Mouse (Mus musculus): ENCODE results near the gene Sgf29. TPM values are rescaled to one million over a fixed set of nuclear protein-coding genes. Genes with fewer than 3 reads are reported as not detected.
"Not testable (repeated sequence)": the region's sequence is repeated elsewhere in the genome, so short reads cannot be mapped to it uniquely, and the experiment has no call there.

Sgf29 gene
- total RNA-seq, 2 experiments from 2014 or later: 30.0 to 34.1 TPM

- intact Hi-C loops (cut with DNase I): no loop called here
- Histone ChIP-seq H3K4me3 (peak within 1 kb of the TSS; percentile 68), H3K27ac (peak within 1 kb of the TSS; percentile 90)
- DNase-seq: peak; percentile 56
- TF ChIP-seq CTCF (IDR thresholded peaks at IDR 0.05): no peak
Observed at GRCm38 (mm10) chr7:126676207-126676606, 27.1 kb downstream of the Sgf29 start, which contains the start of gene Sult1a1. Gene Sult1a1, minus strand, starts transcription at chr7:126676432.

DNA sequence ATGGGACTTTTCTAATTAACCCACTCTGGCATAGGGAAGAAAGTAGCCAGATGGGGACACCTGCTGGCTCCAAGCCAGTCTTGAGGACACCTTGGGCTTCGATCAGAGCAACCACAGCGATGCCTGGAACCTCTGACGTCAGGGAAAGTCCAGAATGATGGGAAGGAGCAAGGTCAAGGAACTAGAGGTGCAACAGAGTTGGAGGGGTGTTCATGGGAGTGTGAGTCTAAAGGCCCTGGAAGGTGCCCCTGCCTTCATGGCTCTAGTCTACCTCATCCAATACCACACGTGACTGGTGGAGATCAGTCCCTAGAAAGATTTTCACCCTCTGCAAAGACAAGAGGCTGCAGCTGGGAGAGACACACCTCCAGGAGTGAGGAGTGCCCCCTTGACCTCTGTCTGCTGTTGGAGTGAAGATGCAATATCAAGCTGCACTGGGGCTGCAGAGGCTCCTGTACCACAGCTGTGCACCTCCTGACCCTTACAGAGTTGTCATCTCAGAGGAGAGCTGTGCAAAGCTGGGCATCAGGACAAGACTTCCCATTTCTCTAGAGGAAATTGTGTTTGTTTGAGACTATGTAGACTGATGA lies 27.6 kb downstream of the Sgf29 start:
- Histone ChIP-seq H3K27ac (peak overlapping the region; percentile 90), H3K4me3 (peak overlapping the region; percentile 68)
- intact Hi-C loops (cut with DNase I): no loop called here
- no peak for DNase-seq
- TF ChIP-seq CTCF (IDR thresholded peaks at IDR 0.05): no peak

DNA sequence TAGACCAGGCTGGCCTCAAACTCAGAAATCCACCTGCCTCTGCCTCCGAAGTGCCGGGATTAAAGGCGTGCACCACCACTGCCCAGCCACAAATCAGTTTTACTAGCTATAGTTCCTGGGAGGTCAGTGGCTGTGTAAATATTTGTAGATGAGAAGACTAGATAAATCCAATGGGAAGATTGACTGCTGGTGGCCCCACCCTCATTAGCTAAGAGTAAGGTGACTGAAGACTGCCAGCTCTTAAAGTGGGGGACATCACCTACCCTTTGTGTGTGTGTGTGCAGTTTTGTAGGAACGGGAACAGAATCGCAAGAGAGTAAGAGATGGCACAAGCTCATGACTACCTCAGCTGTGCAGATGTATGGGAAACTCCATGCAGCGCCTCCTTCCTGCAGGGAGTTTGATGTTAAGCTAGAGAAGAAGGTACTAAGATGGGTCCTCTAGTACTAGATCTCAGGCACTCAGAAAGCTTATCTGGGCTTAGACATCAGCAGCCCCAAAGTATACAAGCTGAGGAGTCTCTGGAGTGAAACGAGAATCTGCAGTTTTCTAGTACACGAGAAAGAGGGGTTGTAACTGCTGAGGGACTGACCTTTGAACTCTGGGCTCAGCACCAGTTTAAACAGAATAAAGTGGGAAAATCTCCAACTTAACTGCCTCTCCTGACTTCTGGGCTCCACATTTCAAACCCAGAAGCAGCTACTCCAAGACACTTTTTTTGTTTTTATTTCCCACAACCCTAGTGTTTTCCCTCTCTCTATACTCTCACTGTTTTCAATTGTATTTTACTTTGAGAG lies 29.6 kb downstream of the Sgf29 start:
- H3K4me3 ChIP-seq: no peak overlapping the region
- TF ChIP-seq CTCF (IDR thresholded peaks at IDR 0.05): no peak
- H3K27ac ChIP-seq: peak overlapping the region; percentile 38
- DNase-seq: no peak
- intact Hi-C loops (cut with DNase I): loop anchor here (1.0 kb wide), 1 partner anchor 13 kb away; no protein-coding TSS in a partner anchor

GRCm38 (mm10) chr7:126679683-126680082 lies 30.6 kb downstream of the Sgf29 start:
- no peak for TF ChIP-seq CTCF (IDR thresholded peaks at IDR 0.05)
- DNase-seq: no peak
- intact Hi-C loops (cut with DNase I): loop anchor here (1.0 kb wide), 1 partner anchor 12 kb away; no protein-coding TSS in a partner anchor
- Histone ChIP-seq H3K4me3 (no peak overlapping the region), H3K27ac (peak overlapping the region; percentile 38; the same call in 1 of the 2 replicates)

DNA sequence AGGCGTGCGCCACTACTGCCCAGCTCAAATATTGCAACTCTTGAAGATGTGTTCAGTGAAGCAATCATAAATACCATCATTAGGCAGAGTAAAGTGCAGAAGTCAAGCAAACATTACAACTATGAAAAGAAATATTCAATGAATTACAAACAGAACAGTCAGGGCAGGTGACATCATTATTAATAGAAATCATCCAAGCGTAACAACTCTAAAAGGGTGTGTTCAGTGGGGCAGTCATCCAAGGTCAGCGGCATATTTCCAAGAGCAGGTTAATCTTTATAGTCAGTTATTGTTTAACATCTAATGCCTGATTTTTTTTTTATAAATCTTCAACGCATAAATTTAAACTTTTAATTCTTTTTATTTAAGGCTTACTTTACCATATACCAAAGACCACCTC lies 32.1 kb downstream of the Sgf29 start:
- TF ChIP-seq CTCF (IDR thresholded peaks at IDR 0.05): no peak
- intact Hi-C loops (cut with DNase I): no loop called here
- Histone ChIP-seq H3K4me3 (no peak overlapping the region), H3K27ac (no peak overlapping the region)
- DNase-seq: no peak

- DNase-seq; H3K4me3 ChIP-seq; intact Hi-C loops (cut with DNase I); H3K27ac ChIP-seq: not testable (repeated sequence)
Observed at GRCm38 (mm10) chr7:126688156-126688555, 39.0 kb downstream of the Sgf29 start.

GRCm38 (mm10) chr7:126689021-126689420 lies 39.9 kb downstream of the Sgf29 start:
- no peak overlapping the region for H3K27ac ChIP-seq
- no peak for DNase-seq
- H3K4me3 ChIP-seq: no peak overlapping the region
- TF ChIP-seq CTCF (IDR thresholded peaks at IDR 0.05): no peak
- intact Hi-C loops (cut with DNase I): no loop called here

- H3K4me3 ChIP-seq: no peak overlapping the region
- TF ChIP-seq CTCF (IDR thresholded peaks at IDR 0.05): no peak
- DNase-seq: no peak
- intact Hi-C loops (cut with DNase I): loop anchor here (1.0 to 10.0 kb wide), 2 partner anchors 11 to 186 kb away; partner anchors contain the start of gene Atxn2l
- no peak overlapping the region for H3K27ac ChIP-seq
Observed at GRCm38 (mm10) chr7:126690737-126691136, 41.6 kb downstream of the Sgf29 start.

GRCm38 (mm10) chr7:126691676-126692075 lies 42.6 kb downstream of the Sgf29 start:
- Histone ChIP-seq H3K27ac (no peak overlapping the region), H3K4me3 (no peak overlapping the region)
- TF ChIP-seq CTCF (IDR thresholded peaks at IDR 0.05): no peak
- intact Hi-C loops (cut with DNase I): loop anchor here (1.0 to 10.0 kb wide), 3 partner anchors 12 to 187 kb away; partner anchors contain the start of gene Atxn2l
- no peak for DNase-seq

DNA sequence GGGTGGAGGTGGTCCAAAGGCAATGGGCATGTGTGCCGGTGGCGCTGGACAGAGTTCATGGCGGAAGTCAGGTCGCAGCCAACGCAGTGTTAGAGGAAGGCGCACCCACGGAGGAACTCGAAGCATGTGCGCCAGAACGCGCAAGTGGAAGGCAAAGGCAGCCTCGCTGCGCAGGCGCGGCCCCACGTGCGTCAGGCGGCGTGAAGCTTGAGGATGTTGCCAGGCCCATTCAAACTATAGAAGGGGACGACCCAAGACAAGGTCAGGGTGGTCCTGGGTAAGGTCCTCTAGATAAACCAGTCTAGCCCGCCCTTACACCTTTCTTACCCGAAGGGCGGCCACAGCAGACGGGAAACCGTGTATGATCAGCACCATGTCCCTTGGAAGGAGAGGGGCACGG lies 43.3 kb downstream of the Sgf29 start:
- TF ChIP-seq CTCF (IDR thresholded peaks at IDR 0.05): no peak
- DNase-seq: no peak
- intact Hi-C loops (cut with DNase I): loop anchor here (2.0 to 10.0 kb wide), 2 partner anchors 156 to 188 kb away; partner anchors contain the start of gene Atxn2l

GRCm38 (mm10) chr7:126693256-126693655 lies 44.1 kb downstream of the Sgf29 start:
- H3K27ac ChIP-seq: no peak overlapping the region
- no peak overlapping the region for H3K4me3 ChIP-seq
- peak; percentile 86 for DNase-seq
- intact Hi-C loops (cut with DNase I): loop anchor here (1.0 to 10.0 kb wide), 3 partner anchors 50 to 188 kb away; partner anchors contain the start of gene Atxn2l
- peak; percentile 95 for TF ChIP-seq CTCF (IDR thresholded peaks at IDR 0.05)

More for the DNA sequence above, 43.3 kb downstream of the Sgf29 start:
- Histone ChIP-seq H3K4me3 (no peak overlapping the region), H3K27ac (no peak overlapping the region; the same call in 1 of the 2 replicates)

DNA sequence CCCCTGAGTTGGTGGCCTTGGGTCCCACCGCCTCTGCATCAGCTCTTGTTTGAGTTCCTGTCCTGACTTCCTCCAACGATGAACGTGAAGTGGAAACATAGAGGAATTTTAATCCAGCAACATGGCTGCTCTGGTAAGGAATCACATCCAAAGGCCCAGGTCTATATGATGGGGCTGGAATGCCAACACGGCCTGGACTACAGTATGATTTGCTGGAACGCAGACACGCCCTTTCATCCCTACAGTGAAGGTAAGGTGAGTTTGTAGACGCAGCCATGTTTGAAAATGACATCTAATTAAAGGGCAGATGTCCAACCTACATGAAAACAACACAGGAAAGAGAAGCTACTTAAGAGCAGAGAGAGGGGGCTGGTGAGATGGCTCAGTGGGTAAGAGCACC lies 44.7 kb downstream of the Sgf29 start:
- DNase-seq: no peak
- H3K27ac ChIP-seq: peak overlapping the region; percentile 96; the same call in 1 of the 2 replicates
- intact Hi-C loops (cut with DNase I): loop anchor here (1.0 to 10.0 kb wide), 4 partner anchors 50 to 189 kb away; partner anchors contain the start of gene Atxn2l
- no peak for TF ChIP-seq CTCF (IDR thresholded peaks at IDR 0.05)
- no peak overlapping the region for H3K4me3 ChIP-seq
